Mouse (Mus musculus) induced T-regulatory cell, adult 2 months (primary cell): ENCODE measurements around the gene Bzw2.
A peak's percentile ranks its signal among the peaks of the same experiment; 100 is the strongest.

ENCODE experiments used
- DNase-seq: peaks from one replicate; pipeline ENCODE4 v3.0.0-alpha.2; 2012; ENCODE audit warnings: low read depth

Gene Bzw2

DNA sequence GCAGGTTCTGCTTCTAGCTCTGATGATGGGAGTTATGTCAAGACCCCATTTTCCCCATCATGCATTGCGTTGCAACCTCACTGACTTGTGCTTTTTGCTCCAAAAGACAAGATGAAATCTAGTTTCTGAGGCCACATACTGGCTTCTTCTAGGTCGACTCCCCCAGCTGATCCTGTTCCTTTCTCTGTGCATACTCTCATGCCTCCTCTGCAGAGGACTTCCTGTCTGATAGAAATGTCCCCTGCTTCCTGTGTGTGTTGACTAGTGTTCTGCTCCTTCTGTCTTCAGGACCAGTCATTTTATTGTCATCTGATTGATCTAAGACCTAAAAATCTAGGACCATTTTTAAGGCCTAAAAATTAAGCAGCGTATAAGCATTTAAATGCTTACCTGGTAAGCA lies 22.5 kb downstream of the Bzw2 start:
- peak; percentile 72 for DNase-seq

- DNase-seq = peak; percentile 25
Observed at GRCm38 (mm10) chr12:36134111-36134510, 23.8 kb downstream of the Bzw2 start.

DNA sequence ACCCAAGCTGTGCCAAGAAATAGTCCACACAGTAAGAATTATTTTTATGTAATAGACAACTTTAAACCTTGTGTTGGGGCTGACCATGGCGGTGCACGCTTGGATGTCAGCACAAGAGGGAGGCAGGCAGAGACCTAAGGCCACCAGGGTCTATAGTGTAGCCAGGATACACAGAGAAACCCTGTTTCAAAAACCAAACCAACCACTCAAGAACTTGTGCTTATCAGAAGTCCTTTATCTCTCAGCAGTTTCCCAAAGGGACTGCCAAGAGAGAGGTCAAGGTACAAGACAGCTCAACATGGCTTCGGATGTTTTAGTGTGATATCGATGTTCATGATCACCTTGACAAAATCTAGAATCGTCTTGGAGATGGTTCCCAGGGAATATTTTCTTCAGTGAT lies 24.3 kb downstream of the Bzw2 start:
- no peak for DNase-seq

DNA sequence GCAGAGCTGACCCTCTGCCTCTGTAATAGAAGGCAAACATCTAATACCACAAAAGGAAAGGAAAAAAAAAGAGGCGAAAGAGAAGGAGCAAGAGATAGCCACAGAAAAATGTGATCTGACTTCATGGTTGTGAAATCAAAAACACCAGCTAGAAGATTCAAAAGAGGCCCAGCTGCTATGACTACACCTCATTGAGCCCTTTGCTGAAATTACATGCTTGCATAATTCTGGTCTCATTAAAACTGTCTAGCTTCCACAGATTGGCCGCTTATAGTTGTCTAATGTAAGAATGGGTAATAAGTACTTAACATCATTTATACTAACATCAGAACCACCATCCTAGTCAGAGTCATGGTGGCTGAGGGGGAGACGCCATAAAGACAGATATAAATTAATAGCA lies 25.2 kb downstream of the Bzw2 start:
- DNase-seq = no peak

- no peak for DNase-seq
Observed at GRCm38 (mm10) chr12:36132254-36132653, 25.6 kb downstream of the Bzw2 start.

- no peak for DNase-seq
Observed at GRCm38 (mm10) chr12:36129826-36130225, 28.1 kb downstream of the Bzw2 start.

DNA sequence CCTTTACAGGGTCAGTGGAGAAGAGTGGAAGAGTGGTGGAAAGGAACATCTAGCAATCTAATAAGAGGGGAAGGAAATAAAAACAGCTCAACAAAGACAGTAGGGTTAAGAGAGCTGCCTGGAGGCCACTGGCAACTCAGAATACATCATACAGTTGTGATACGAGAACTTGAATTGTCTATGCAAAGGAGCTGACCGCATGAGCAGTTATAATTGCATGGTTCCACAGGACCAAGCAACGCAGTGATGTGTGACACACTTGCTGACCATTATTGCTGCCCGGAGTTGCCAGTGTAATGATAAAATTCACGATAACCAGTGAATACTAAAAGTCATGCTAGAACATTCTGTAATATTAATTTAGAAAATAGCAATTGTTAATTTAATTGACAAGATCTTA lies 31.8 kb downstream of the Bzw2 start:
- no peak for DNase-seq

- no peak for DNase-seq
Observed at GRCm38 (mm10) chr12:36119244-36119643, 38.6 kb downstream of the Bzw2 start.

DNA sequence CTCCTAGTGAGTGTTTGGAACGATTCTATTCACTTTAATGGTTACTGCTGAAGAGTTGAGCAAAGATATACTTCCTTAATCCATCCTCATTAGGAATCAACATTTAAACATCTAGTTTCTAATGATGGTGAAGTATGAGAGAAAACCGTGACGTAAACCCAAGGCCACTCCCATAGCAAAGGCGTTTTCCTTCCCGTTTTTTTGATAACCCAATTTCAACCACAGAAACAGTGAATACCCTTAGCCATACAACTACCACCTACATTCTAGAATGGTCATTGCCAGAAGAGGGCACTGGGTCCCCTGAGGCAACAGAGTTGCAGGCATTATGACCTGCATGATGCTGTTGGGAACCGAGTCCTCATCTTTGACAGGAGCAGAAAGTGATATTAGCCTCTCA lies 40.7 kb downstream of the Bzw2 start:
- no peak for DNase-seq

DNA sequence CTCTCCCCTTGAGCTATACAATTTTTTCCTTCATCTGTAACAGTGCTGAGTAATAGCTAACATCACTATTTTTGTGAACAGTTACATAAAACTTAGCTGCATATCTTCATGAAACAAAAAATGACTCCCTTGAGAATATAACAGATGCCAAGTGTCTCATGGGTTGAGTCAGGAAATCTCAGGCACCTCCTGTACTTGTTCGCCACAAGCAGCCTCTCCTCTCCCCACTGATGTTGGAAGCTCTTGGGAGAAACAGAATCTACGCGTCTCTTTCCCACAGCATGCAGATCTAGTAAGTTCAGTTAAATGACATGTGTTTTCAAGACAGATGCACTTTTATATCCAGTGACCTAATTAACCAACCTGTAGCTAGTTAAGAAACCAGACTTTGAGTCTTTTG lies 45.8 kb downstream of the Bzw2 start:
- DNase-seq = no peak

DNA sequence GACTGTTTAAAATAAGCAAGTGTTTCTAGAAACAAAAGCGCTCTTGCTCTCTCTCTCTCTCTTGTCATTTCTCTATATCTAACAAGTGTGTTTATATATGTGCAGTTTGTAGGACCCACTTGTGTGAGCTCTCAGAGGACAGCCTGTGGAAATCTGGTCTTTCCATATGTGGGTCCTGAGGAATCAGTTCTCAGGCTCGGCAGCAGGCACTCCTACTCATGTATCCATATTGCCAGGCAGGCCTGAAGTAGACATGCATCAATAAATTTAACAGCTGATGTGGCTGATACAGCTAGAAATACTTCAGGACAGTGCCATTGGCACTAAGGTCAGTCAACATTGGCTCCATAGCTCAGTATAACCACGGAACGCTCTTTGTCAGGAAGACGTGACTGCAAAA lies 46.8 kb downstream of the Bzw2 start:
- DNase-seq = no peak

DNA sequence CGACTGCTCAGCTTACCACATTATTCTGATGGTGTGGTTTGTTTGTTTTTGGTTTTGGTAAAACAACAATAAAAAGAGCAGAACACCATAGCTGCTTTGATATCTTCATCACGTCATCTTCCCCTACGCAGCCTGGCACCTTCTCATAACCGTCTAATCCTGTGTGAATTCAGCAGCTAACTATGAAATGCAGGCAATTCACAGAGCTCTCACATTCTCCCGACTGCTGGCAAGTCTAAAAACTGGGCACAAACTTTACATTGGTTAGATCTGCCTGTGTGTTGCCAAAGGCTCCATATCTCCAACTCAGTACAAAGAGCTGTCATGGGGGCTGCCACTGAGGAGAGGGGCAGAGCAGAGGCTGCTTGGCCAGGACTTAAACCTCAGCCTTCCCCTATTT lies 47.4 kb downstream of the Bzw2 start:
- no peak for DNase-seq

GRCm38 (mm10) chr12:36108442-36108841 lies 49.4 kb downstream of the Bzw2 start:
- DNase-seq = peak; percentile 20

GRCm38 (mm10) chr12:36103592-36103910 lies 54.3 kb downstream of the Bzw2 start:
- DNase-seq = no peak

DNA sequence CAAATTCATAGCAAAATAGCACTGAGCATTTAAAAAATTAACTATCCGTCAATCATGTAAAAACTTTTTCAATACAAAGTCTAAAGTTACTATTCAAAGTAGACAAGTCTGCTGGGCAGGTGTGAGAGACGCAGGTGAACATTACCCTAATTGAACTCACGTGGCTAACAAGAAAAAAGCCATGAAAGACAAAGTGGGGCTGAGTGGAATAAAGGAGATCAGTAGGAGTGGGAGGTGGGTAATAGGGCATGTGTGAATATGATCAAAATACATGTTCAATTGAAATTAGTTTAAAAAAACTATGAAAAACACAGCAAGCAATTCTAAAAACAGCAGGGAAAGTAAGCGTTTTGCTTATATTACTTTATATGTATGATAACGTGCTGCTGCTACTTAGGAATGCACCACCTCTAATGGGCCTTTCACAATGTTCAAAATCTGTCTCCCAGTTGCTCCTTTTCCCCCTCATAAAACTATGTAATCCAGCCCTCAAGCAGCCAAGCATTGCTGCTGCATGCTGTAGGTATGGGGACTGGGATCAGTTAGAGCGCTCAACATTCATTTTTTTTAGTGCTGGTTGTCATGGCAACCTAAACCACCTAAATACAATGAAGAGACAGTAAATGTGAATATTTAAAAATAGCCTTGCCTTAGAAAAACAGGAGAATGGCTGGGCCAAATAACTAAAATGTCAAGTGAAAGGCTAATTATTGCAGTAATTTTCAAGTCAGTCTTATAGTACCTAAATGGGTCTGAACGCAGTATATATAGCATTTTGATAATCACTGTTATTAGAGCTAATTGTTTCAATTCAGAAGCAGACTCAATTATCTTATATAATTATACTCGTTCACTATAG lies 54.9 kb downstream of the Bzw2 start:
- no peak for DNase-seq

DNA sequence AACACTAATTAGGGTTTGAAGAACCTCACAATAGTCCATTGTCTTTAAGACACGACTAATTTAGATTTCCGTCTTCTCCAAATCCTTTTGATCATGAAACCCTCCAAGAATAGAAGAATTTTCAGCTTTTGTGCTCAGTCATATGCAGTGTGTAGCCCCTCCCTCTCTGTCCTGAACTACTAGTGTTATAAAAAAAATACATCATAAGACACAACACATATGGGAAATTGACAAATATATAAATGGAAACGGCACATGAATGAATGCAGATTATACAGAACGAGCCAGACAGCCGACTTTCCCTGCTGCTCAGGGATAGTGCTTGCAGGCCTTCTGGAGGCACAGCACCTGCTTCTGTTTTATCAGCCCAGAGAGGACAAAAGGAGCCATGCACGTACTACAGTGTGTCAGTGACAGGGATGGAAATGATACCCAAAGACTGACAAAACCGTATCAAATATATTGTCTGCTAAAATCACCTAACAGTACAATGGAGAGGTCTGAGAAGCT lies 62.5 kb downstream of the Bzw2 start:
- DNase-seq = no peak

GRCm38 (mm10) chr12:36093081-36093670 lies 64.7 kb downstream of the Bzw2 start:
- DNase-seq = no peak

GRCm38 (mm10) chr12:36091964-36092363 lies 65.9 kb downstream of the Bzw2 start:
- no peak for DNase-seq

- no peak for DNase-seq
Observed at GRCm38 (mm10) chr12:36089221-36089620, 68.7 kb downstream of the Bzw2 start.

- DNase-seq = no peak
Observed at GRCm38 (mm10) chr12:36088804-36089203, 69.1 kb downstream of the Bzw2 start.

- DNase-seq = no peak
Observed at GRCm38 (mm10) chr12:36085380-36085779, 72.5 kb downstream of the Bzw2 start.

- peak; percentile 14 for DNase-seq
Observed at GRCm38 (mm10) chr12:36078101-36078899, 79.6 kb downstream of the Bzw2 start.

DNA sequence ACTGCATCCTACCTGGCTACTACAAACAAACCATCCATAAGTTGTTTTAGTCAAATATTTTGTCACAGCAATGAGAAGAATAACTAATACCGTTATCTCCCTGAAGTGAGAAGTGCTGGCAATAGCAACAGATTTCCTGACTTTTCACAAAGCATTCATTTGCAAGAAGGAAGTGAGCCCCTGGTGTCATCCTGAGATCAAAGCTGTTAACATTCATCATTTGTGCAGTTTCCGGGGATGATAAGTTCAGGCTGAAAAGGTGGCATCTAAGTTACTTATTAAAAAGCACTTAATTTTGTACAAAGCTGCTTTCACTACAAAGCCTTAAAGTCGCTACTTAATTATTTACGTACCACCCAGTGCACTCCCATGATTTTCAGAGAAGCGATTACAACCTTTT lies 85.0 kb downstream of the Bzw2 start:
- peak; percentile 31 for DNase-seq
